Mouse (Mus musculus) myocyte (in vitro differentiated cells): ENCODE measurements around the gene Sytl3.
"Not testable (repeated sequence)": the region's sequence is repeated elsewhere in the genome, so short reads cannot be mapped to it uniquely, and the experiment has no call there.

Source experiments
- CEBPB ChIP-seq: IDR thresholded peaks from 2 replicates; pipeline ENCODE4 v1.6.1; 2011; ENCODE audit warnings: mild to moderate bottlenecking, moderate library complexity; ENCODE audit not compliant: poor library complexity, insufficient read depth, severe bottlenecking
- E2F4 ChIP-seq: IDR thresholded peaks from one replicate; pipeline ENCODE4 v1.6.1; 2011; ENCODE audit warnings: mild to moderate bottlenecking, control low read depth, moderate library complexity; ENCODE audit not compliant: insufficient read depth
- MAX ChIP-seq: IDR thresholded peaks from one replicate; pipeline ENCODE4 v1.6.1; 2011; ENCODE audit warnings: low read depth, mild to moderate bottlenecking, control low read depth
- MYOD1 ChIP-seq, 3 experiments: IDR thresholded peaks; one replicate each; pipeline ENCODE4 v1.6.1; 2011; ENCODE audit warnings: control low read depth in 2 of 3, low read depth in 2 of 3, mild to moderate bottlenecking in 2 of 3, moderate library complexity in 1 of 3; ENCODE audit not compliant: insufficient read length in 2 of 3, control insufficient read depth in 1 of 3
- MYOG ChIP-seq, 3 experiments: IDR thresholded peaks; one replicate each; pipeline ENCODE4 v1.6.1; 2011; ENCODE audit warnings: control low read depth in 2 of 3, low read depth in 2 of 3, mild to moderate bottlenecking in 2 of 3; ENCODE audit not compliant: insufficient read length in 2 of 3, control insufficient read depth in 1 of 3, insufficient read depth in 1 of 3
- POLR2A ChIP-seq: IDR thresholded peaks from one replicate; pipeline ENCODE4 v1.6.1; 2011; ENCODE audit warnings: low read depth, mild to moderate bottlenecking, control low read depth, moderate library complexity; ENCODE audit not compliant: insufficient read length
- POLR2AphosphoS2 ChIP-seq: IDR thresholded peaks from one replicate; pipeline ENCODE4 v1.6.1; 2011; ENCODE audit warnings: low read depth, control low read depth; ENCODE audit not compliant: insufficient read length
- REST ChIP-seq: IDR thresholded peaks from one replicate; pipeline ENCODE4 v1.6.1; 2011; ENCODE audit warnings: mild to moderate bottlenecking, control low read depth, moderate library complexity; ENCODE audit not compliant: insufficient read depth, insufficient read length
- SRF ChIP-seq: IDR thresholded peaks from one replicate; pipeline ENCODE4 v1.6.1; 2011; ENCODE audit warnings: low read depth; ENCODE audit not compliant: control insufficient read depth, insufficient read length
- TCF12 ChIP-seq: IDR thresholded peaks from one replicate; pipeline ENCODE4 v1.6.1; 2011; ENCODE audit warnings: mild to moderate bottlenecking, control low read depth; ENCODE audit not compliant: poor library complexity, insufficient read depth, severe bottlenecking
- TCF3 ChIP-seq: IDR thresholded peaks from one replicate; pipeline ENCODE4 v1.6.1; 2011; ENCODE audit warnings: low read depth, control low read depth; ENCODE audit not compliant: insufficient read length
- USF1 ChIP-seq: IDR thresholded peaks from one replicate; pipeline ENCODE4 v1.6.1; 2011; ENCODE audit warnings: low read depth, mild to moderate bottlenecking, control low read depth, moderate library complexity

- TF ChIP-seq MYOG (IDR thresholded peaks at IDR 0.05; ENCODE audit: control insufficient read depth in 1 of 3, insufficient read depth in 1 of 3, insufficient read length in 2 of 3, low read depth in 2 of 3); POLR2A; E2F4; USF1; REST; TCF12; MYOD1 (IDR thresholded peaks at IDR 0.05; ENCODE audit: control insufficient read depth in 1 of 3, insufficient read length in 2 of 3, low read depth in 2 of 3); SRF; CEBPB; MAX; POLR2AphosphoS2; TCF3: not testable (repeated sequence)
Observed at GRCm38 (mm10) chr17:6614316-6614715, 44.6 kb upstream of the Sytl3 start.
